ENCODE assay signal across 8 mouse cellular contexts in the genomic region with DNA sequence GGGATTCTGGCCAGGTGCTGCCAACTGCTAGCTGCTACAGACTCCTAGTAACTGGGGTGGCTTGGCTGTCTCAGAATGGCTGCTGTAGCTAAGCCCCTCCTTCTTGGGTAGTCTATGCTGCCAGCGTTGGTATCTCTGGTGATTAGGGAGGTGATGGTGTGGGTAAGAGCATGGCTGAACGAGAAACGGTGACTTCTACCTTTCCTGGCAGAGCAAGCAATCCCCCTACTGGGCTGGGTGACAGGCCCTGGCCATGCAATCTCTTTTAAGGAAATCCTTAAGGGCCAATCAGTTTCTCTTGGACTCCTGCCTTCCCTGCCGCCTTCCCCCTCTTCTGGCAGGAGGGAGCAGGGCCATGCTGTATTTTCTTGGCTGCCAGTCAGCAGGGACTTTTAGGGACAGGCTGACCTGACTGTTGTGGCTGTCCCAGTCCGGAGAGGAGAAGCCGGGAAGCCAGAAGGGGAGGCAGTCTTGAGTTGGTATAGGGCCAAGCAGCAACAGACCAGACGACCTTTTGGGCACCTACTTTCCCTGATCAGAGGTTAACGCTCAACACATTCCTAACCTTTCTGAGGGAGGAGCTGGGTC.
DNase-seq lines count a peak whose midpoint lies in the region; ATAC-seq and TF ChIP-seq lines count a peak whose summit lies in the region.

No protein-coding gene starts in this region.

- no peaks in the 10 kb centered on the region for H3K36me3 ChIP-seq in embryonic facial prominence, embryonic 12.5 days
- no peaks in the 10 kb centered on the region for H3K36me3 ChIP-seq in embryonic facial prominence, embryonic 10.5 days (replicated peaks)
- H3K36me3 ChIP-seq in heart, embryonic 10.5 days = no peaks in the 10 kb centered on the region
- H3K36me3 ChIP-seq in kidney, adult 2 months (ENCODE audit: control insufficient read depth, insufficient read depth, low read length) = no peaks in the 10 kb centered on the region
- no peaks in the 10 kb centered on the region for H3K36me3 ChIP-seq in limb, embryonic 14.5 days (ENCODE audit: control insufficient read depth, insufficient read depth, low read length)

- H3K27ac ChIP-seq in embryonic facial prominence, embryonic 12.5 days = no peak overlapping the region
- no peak overlapping the region for H3K27ac ChIP-seq in embryonic facial prominence, embryonic 10.5 days (replicated peaks)
- H3K27ac ChIP-seq in heart, embryonic 10.5 days = peak overlapping the region; percentile 94; the same call in 1 of the 2 replicates
- H3K27ac ChIP-seq in kidney, adult 2 months (ENCODE audit: insufficient read depth, low read depth, low read length) = peak overlapping the region; percentile 32; the same call in 1 of the 2 replicates
- H3K27ac ChIP-seq in limb, embryonic 14.5 days (replicated peaks; ENCODE audit: low read depth, low read length) = no peak overlapping the region
- H3K27ac ChIP-seq in olfactory bulb, adult 2 months (ENCODE audit: insufficient read depth, low read depth, low read length) = peak overlapping the region; percentile 86

- H3K4me1 ChIP-seq in embryonic facial prominence, embryonic 12.5 days = peaks cover 15% of the 10 kb centered on the region
- H3K4me1 ChIP-seq in embryonic facial prominence, embryonic 10.5 days = peaks cover 22% of the 10 kb centered on the region
- peaks cover 42% of the 10 kb centered on the region for H3K4me1 ChIP-seq in heart, embryonic 10.5 days
- H3K4me1 ChIP-seq in kidney, adult 2 months (ENCODE audit: control insufficient read depth, insufficient read depth, low read length) = peaks cover 8% of the 10 kb centered on the region; the same call in 1 of the 2 replicates
- peaks cover 21% of the 10 kb centered on the region for H3K4me1 ChIP-seq in limb, embryonic 14.5 days (ENCODE audit: control insufficient read depth, insufficient read depth, low read length)
- H3K4me1 ChIP-seq in olfactory bulb, adult 2 months (ENCODE audit: control insufficient read depth, insufficient read depth, low read length) = peaks cover 44% of the 10 kb centered on the region

- peaks cover 40% of the 10 kb centered on the region for H3K27me3 ChIP-seq in embryonic facial prominence, embryonic 12.5 days
- H3K27me3 ChIP-seq in embryonic facial prominence, embryonic 10.5 days (replicated peaks; ENCODE audit: low read depth, poor library complexity, severe bottlenecking) = peaks cover 65% of the 10 kb centered on the region
- H3K27me3 ChIP-seq in heart, embryonic 10.5 days (ENCODE audit: insufficient read depth, poor library complexity, severe bottlenecking) = peaks cover 44% of the 10 kb centered on the region
- no peaks in the 10 kb centered on the region for H3K27me3 ChIP-seq in kidney, adult 2 months (replicated peaks; ENCODE audit: control insufficient read depth, insufficient read depth, low read length)
- peaks cover 30% of the 10 kb centered on the region for H3K27me3 ChIP-seq in limb, embryonic 14.5 days (ENCODE audit: control insufficient read depth, insufficient read depth, low read length)

- H3K9ac ChIP-seq in embryonic facial prominence, embryonic 12.5 days = no peak overlapping the region
- H3K9ac ChIP-seq in limb, embryonic 14.5 days (ENCODE audit: low read depth, low read length, severe bottlenecking) = no peak overlapping the region

- no peak for TF ChIP-seq POLR2A in kidney, adult 2 months (IDR thresholded peaks at IDR 0.05; ENCODE audit: low read depth, low read length)
- TF ChIP-seq POLR2A in limb, embryonic 14.5 days (IDR thresholded peaks at IDR 0.05; ENCODE audit: borderline replicate concordance, extremely low read depth, insufficient read depth, insufficient read length) = no peak
- no peak for TF ChIP-seq POLR2A in olfactory bulb, adult 2 months (IDR thresholded peaks at IDR 0.05; ENCODE audit: insufficient read depth, low read depth, low read length)

- H3K4me3 ChIP-seq in embryonic facial prominence, embryonic 12.5 days = peak overlapping the region; percentile 59; the same call in 1 of the 2 replicates
- no peak overlapping the region for H3K4me3 ChIP-seq in embryonic facial prominence, embryonic 10.5 days
- peak overlapping the region; percentile 70 for H3K4me3 ChIP-seq in heart, embryonic 10.5 days
- peak overlapping the region; percentile 55 for H3K4me3 ChIP-seq in kidney, adult 2 months (ENCODE audit: insufficient read depth, low read depth, low read length)
- peak overlapping the region; percentile 58; the same call in 1 of the 2 replicates for H3K4me3 ChIP-seq in limb, embryonic 14.5 days (replicated peaks; ENCODE audit: low read length)
- H3K4me3 ChIP-seq in olfactory bulb, adult 2 months (ENCODE audit: insufficient read depth, low read depth, low read length) = peak overlapping the region; percentile 90

- no peak for ATAC-seq in embryonic facial prominence, embryonic 12.5 days (ENCODE audit: insufficient number of reproducible peaks, insufficient read depth, low FRiP score, low TSS enrichment)
- ATAC-seq in limb, embryonic 14.5 days (ENCODE audit: low FRiP score, low read depth) = no peak
- ATAC-seq in megakaryocyte progenitor cell, adult 5-6 weeks (replicated peaks; ENCODE audit: poor library complexity) = no peak

- H3K9me3 ChIP-seq in embryonic facial prominence, embryonic 12.5 days = no peaks in the 10 kb centered on the region
- H3K9me3 ChIP-seq in embryonic facial prominence, embryonic 10.5 days = no peaks in the 10 kb centered on the region
- H3K9me3 ChIP-seq in heart, embryonic 10.5 days = no peaks in the 10 kb centered on the region
- no peaks in the 10 kb centered on the region for H3K9me3 ChIP-seq in limb, embryonic 14.5 days (ENCODE audit: control insufficient read depth, low read length)

- no peak for TF ChIP-seq CTCF in kidney, adult 2 months (conservative IDR thresholded peaks at IDR 0.05; ENCODE audit: insufficient read depth, insufficient read length, low read depth, low read length)
- TF ChIP-seq CTCF in olfactory bulb, adult 2 months (IDR thresholded peaks at IDR 0.05; ENCODE audit: insufficient read depth, low read depth, low read length) = no peak

- no peak for DNase-seq in embryonic facial prominence, embryonic 10.5 days (ENCODE audit: low spot score)
- DNase-seq in cerebellum, postnatal 14 days = peak; percentile 81 to 89
- DNase-seq in heart, embryonic 10.5 days (ENCODE audit: low spot score) = no peak
- peak; percentile 85 for DNase-seq in kidney, adult 2 months
- DNase-seq in limb, embryonic 14.5 days (ENCODE audit: low spot score) = no peak

- 24% methylated on average over 8 of the region's 8 CpGs for WGBS in embryonic facial prominence, embryonic 12.5 days
- WGBS in embryonic facial prominence, embryonic 10.5 days = 34% methylated on average over 8 of the region's 8 CpGs
- 16% methylated on average over 8 of the region's 8 CpGs for WGBS in heart, embryonic 10.5 days
- WGBS in kidney, adult 2 months = 16% methylated on average over 8 of the region's 8 CpGs
- 29% methylated on average over 8 of the region's 8 CpGs for WGBS in limb, embryonic 14.5 days
- WGBS in olfactory bulb, adult 2 months = 10% methylated on average over 8 of the region's 8 CpGs

- peak overlapping the region; percentile 99; the same call in 1 of the 2 replicates for H3K4me2 ChIP-seq in embryonic facial prominence, embryonic 12.5 days (replicated peaks)
- peak overlapping the region; percentile 98 for H3K4me2 ChIP-seq in limb, embryonic 14.5 days (replicated peaks; ENCODE audit: low read depth, low read length, severe bottlenecking)

Comparison
In these comparisons a context has a peak if more than half of its experiments do, and no peak if none do; other contexts are left out.
1. H3K27ac ChIP-seq: peak in heart, embryonic 10.5 days (single experiment), kidney, adult 2 months (single experiment) and olfactory bulb, adult 2 months (single experiment); none in embryonic facial prominence, embryonic 12.5 days (single experiment), embryonic facial prominence, embryonic 10.5 days (single experiment) and limb, embryonic 14.5 days (single experiment).
2. DNase-seq: peak in cerebellum, postnatal 14 days (2 of 2) and kidney, adult 2 months (single experiment); none in embryonic facial prominence, embryonic 10.5 days (single experiment), heart, embryonic 10.5 days (single experiment) and limb, embryonic 14.5 days (single experiment).